8 mouse cellular contexts compared by ENCODE assay signal in genomic region chr7:45332685-45333425, GRCm38 (mm10). TPM values are rescaled to one million over a fixed set of nuclear protein-coding genes. Genes with fewer than 3 reads are reported as not detected.
DNase-seq lines count a peak whose midpoint lies in the region; ATAC-seq and TF ChIP-seq lines count a peak whose summit lies in the region.

No protein-coding gene starts in this region.

- peak overlapping the region; percentile 75 for H3K4me2 ChIP-seq in liver, embryonic 13.5 days
- peak overlapping the region; percentile 89 for H3K4me2 ChIP-seq in myocyte (ENCODE audit: low read depth)

- peak overlapping the region; percentile 59 for H3K9ac ChIP-seq in liver, embryonic 13.5 days

- no peaks in the 10 kb centered on the region for H3K36me3 ChIP-seq in liver, embryonic 13.5 days
- H3K36me3 ChIP-seq in myocyte (ENCODE audit: control insufficient read depth, insufficient read depth): no peaks in the 10 kb centered on the region

- peaks cover 60% of the 10 kb centered on the region for H3K27me3 ChIP-seq in liver, embryonic 13.5 days
- H3K27me3 ChIP-seq in myocyte (ENCODE audit: control insufficient read depth, insufficient read depth, insufficient read length): no peaks in the 10 kb centered on the region

- DNase-seq in left cerebral cortex, postnatal 25 days (ENCODE audit: low spot score in 2 of 2): peak; percentile 26 to 65
- no peak for DNase-seq in left cerebral cortex, postnatal 14 days (ENCODE audit: low spot score in 2 of 2)
- DNase-seq in cerebellum, adult 18-20 months: peak; percentile 40 to 44
- DNase-seq in gastrocnemius, adult 8-10 months (ENCODE audit: low spot score in 2 of 2): peak; percentile 22 to 46
- peak; percentile 78 for DNase-seq in induced T-regulatory cell, adult 2 months (ENCODE audit: low read depth)
- DNase-seq in liver, embryonic 13.5 days: no peak
- no peak for DNase-seq in c-Kit-positive CD71-positive TER-119-positive erythroid progenitor cells, embryonic 14.5 days (ENCODE audit: low spot score)

- TF ChIP-seq POLR2A in myocyte (IDR thresholded peaks at IDR 0.05; ENCODE audit: insufficient read length, low read depth): peak; percentile 55

- peak overlapping the region; percentile 59 for H3K4me3 ChIP-seq in liver, embryonic 13.5 days (replicated peaks)
- peak overlapping the region; percentile 65 for H3K4me3 ChIP-seq in myocyte

- intact Hi-C loops in left cerebral cortex, postnatal 25 days (cut with DNase I): no loop called here
- intact Hi-C loops in left cerebral cortex, postnatal 14 days (cut with DNase I): no loop called here

- H3ac ChIP-seq in myocyte (ENCODE audit: control insufficient read depth, insufficient read length): peak overlapping the region; percentile 29

- no peaks in the 10 kb centered on the region for H3K79me2 ChIP-seq in myocyte (ENCODE audit: control insufficient read depth, insufficient read depth)

- H3K4me1 ChIP-seq in liver, embryonic 13.5 days (replicated peaks): peaks cover 23% of the 10 kb centered on the region

- no peaks in the 10 kb centered on the region for H3K9me3 ChIP-seq in liver, embryonic 13.5 days (replicated peaks)

- 7% methylated on average over 22 of the region's 22 CpGs for WGBS in liver, embryonic 13.5 days (ENCODE audit: insufficient replicate concordance)

- peak; percentile 39 for ATAC-seq in liver, embryonic 13.5 days (ENCODE audit: low read depth)

- H3K27ac ChIP-seq in liver, embryonic 13.5 days: no peak overlapping the region

TF ChIP-seq in myocyte, 11 proteins besides CTCF, POLR2A, EP300 and RAD21:
- no peak for TF ChIP-seq CEBPB (IDR thresholded peaks at IDR 0.05; ENCODE audit: insufficient read depth, poor library complexity, severe bottlenecking)
- no peak for TF ChIP-seq MYOD1 (IDR thresholded peaks at IDR 0.05; ENCODE audit: control insufficient read depth in 1 of 3, insufficient read length in 2 of 3, low read depth in 2 of 3)
- TF ChIP-seq USF1 (IDR thresholded peaks at IDR 0.05; ENCODE audit: low read depth): no peak
- no peak for TF ChIP-seq POLR2AphosphoS2 (IDR thresholded peaks at IDR 0.05; ENCODE audit: insufficient read length, low read depth)
- no peak for TF ChIP-seq MAX (IDR thresholded peaks at IDR 0.05; ENCODE audit: low read depth)
- no peak for TF ChIP-seq REST (IDR thresholded peaks at IDR 0.05; ENCODE audit: insufficient read depth, insufficient read length)
- TF ChIP-seq MYOG (IDR thresholded peaks at IDR 0.05; ENCODE audit: control insufficient read depth in 1 of 3, insufficient read depth in 1 of 3, insufficient read length in 2 of 3, low read depth in 2 of 3): no peak
- TF ChIP-seq TCF12 (IDR thresholded peaks at IDR 0.05; ENCODE audit: insufficient read depth, poor library complexity, severe bottlenecking): no peak

RNA-seq across cellular contexts. Expression of gene Trpm4, which starts 0.7 kb away (rescaled TPM):
- 10 to 100 TPM; 13.2 to 24.9 TPM for total RNA-seq in left cerebral cortex, postnatal 25 days (2021)
- 10 to 100 TPM; 19.5 to 21.3 TPM for total RNA-seq in left cerebral cortex, postnatal 14 days (2021)
- total RNA-seq in gastrocnemius, adult 8-10 months (2022): 10 to 100 TPM; 30.7 to 35.6 (median 32.0) TPM
- polyA plus RNA-seq in liver, embryonic 13.5 days (2015; fragmentation: Nextera tagmentation; extraction: Ambion mirVana): 0.85 and 1.3 TPM in 2 replicates
- polyA plus RNA-seq in myocyte (2012; fragmentation: generic; extraction: Trizol): 27.3 TPM

RNA-seq across cellular contexts. Expression of gene Hrc, which starts 2.2 kb away (rescaled TPM):
- under 1 TPM; 0.23 to 0.94 TPM for total RNA-seq in left cerebral cortex, postnatal 25 days (2021)
- total RNA-seq in left cerebral cortex, postnatal 14 days (2021): 1 to 10 TPM in 1 of 2 experiments, under 1 TPM in 1; 0.99 to 1.2 TPM
- 100 to 1,000 TPM; 700 to 858 (median 833) TPM for total RNA-seq in gastrocnemius, adult 8-10 months (2022)
- polyA plus RNA-seq in liver, embryonic 13.5 days (2015; fragmentation: Nextera tagmentation; extraction: Ambion mirVana): 0.12 and 0.15 TPM in 2 replicates
- 173 TPM for polyA plus RNA-seq in myocyte (2012; fragmentation: generic; extraction: Trizol)

RNA-seq across cellular contexts. Expression of gene Ppfia3, which starts 34.0 kb away (rescaled TPM):
- 100 to 1,000 TPM; 151 to 152 TPM for total RNA-seq in left cerebral cortex, postnatal 25 days (2021)
- total RNA-seq in left cerebral cortex, postnatal 14 days (2021): 100 to 1,000 TPM; 159 to 168 TPM
- under 1 TPM in 3 of 4 experiments, not detected in 1; 0.07 to 0.24 (median 0.09) TPM for total RNA-seq in gastrocnemius, adult 8-10 months (2022)
- 0.24 and 0.25 TPM in 2 replicates for polyA plus RNA-seq in liver, embryonic 13.5 days (2015; fragmentation: Nextera tagmentation; extraction: Ambion mirVana)
- polyA plus RNA-seq in myocyte (2012; fragmentation: generic; extraction: Trizol): 6.6 TPM

RNA-seq across cellular contexts. Expression of gene Lin7b, which starts 37.5 kb away (rescaled TPM):
- total RNA-seq in left cerebral cortex, postnatal 25 days (2021): 100 to 1,000 TPM; 170 to 176 TPM
- 100 to 1,000 TPM; 198 to 216 TPM for total RNA-seq in left cerebral cortex, postnatal 14 days (2021)
- not detected for total RNA-seq in gastrocnemius, adult 8-10 months (2022)
- not detected in 2 replicates for polyA plus RNA-seq in liver, embryonic 13.5 days (2015; fragmentation: Nextera tagmentation; extraction: Ambion mirVana)
- polyA plus RNA-seq in myocyte (2012; fragmentation: generic; extraction: Trizol): 2.4 TPM

RNA-seq across cellular contexts. Expression of gene Slc6a21, which starts 55.5 kb away (rescaled TPM):
- total RNA-seq in left cerebral cortex, postnatal 25 days (2021): under 1 TPM in 1 of 2 experiments, not detected in 1; 0.23 TPM
- under 1 TPM; 0.40 to 0.59 TPM for total RNA-seq in left cerebral cortex, postnatal 14 days (2021)
- not detected for total RNA-seq in gastrocnemius, adult 8-10 months (2022)
- not detected in 2 replicates for polyA plus RNA-seq in liver, embryonic 13.5 days (2015; fragmentation: Nextera tagmentation; extraction: Ambion mirVana)
- polyA plus RNA-seq in myocyte (2012; fragmentation: generic; extraction: Trizol): not detected

Comparison
In these comparisons a context has a peak if more than half of its experiments do, and no peak if none do; other contexts are left out.
1. DNase-seq: peak in left cerebral cortex, postnatal 25 days (2 of 2), cerebellum, adult 18-20 months (2 of 2), gastrocnemius, adult 8-10 months (2 of 2) and induced T-regulatory cell, adult 2 months (single experiment); none in left cerebral cortex, postnatal 14 days (0 of 2), liver, embryonic 13.5 days (single experiment) and c-Kit-positive CD71-positive TER-119-positive erythroid progenitor cells, embryonic 14.5 days (single experiment).
2. RNA of gene Hrc, which starts 2.2 kb away (total RNA-seq): 700 to 858 TPM in gastrocnemius, adult 8-10 months; 0.99 to 1.2 TPM in left cerebral cortex, postnatal 14 days and 0.23 to 0.94 TPM in left cerebral cortex, postnatal 25 days; every median in the first group is over 100 times any median in the second.
3. RNA of gene Ppfia3, which starts 34.0 kb away (total RNA-seq): 159 to 168 TPM in left cerebral cortex, postnatal 14 days and 151 to 152 TPM in left cerebral cortex, postnatal 25 days; 0.07 to 0.24 TPM in gastrocnemius, adult 8-10 months; every median in the first group is over 100 times any median in the second.